Mouse (Mus musculus) right cerebral cortex, postnatal 10 days (tissue): ENCODE results near the gene Sox18.

Experiments used
- DNase-seq, 2 experiments: peaks; one replicate each; pipeline ENCODE4 v3.0.0; 2021; ENCODE audit warnings: low spot score in 2 of 2

Gene Sox18

GRCm38 (mm10) chr2:181648926-181649325 is 22.5 kb downstream of the Sox18 start:
- peak; percentile 34 to 36 for DNase-seq

- DNase-seq, result no peak
Measured at GRCm38 (mm10) chr2:181646626-181647472, 24.6 kb downstream of the Sox18 start.

GRCm38 (mm10) chr2:181645666-181646065 is 25.8 kb downstream of the Sox18 start:
- no peak for DNase-seq

- DNase-seq, result peak; percentile 34 to 51
Measured at GRCm38 (mm10) chr2:181644361-181644760, 27.1 kb downstream of the Sox18 start.

GRCm38 (mm10) chr2:181635865-181636264 is 35.6 kb downstream of the Sox18 start:
- no peak for DNase-seq

GRCm38 (mm10) chr2:181632624-181633023 is 38.8 kb downstream of the Sox18 start:
- DNase-seq, result no peak

- no peak for DNase-seq
Measured at GRCm38 (mm10) chr2:181628471-181628870, 43.0 kb downstream of the Sox18 start.

GRCm38 (mm10) chr2:181623401-181623800 is 48.0 kb downstream of the Sox18 start:
- peak in 1 of 2 experiments; percentile 48 for DNase-seq
